ENCODE assay signal across 15 mouse cellular contexts in genomic region chr7:69233296-69233695, GRCm38 (mm10).
DNase-seq lines count a peak whose midpoint lies in the region; ATAC-seq and TF ChIP-seq lines count a peak whose summit lies in the region.
"Had no signal": no experiment of that assay in that cellular context is flagged by ENCODE, and none has a peak within 500 bp of the region (broad histone marks: within the 10 kb centered on the region; RNA-seq: fewer than 3 reads in every experiment).

No protein-coding gene starts in this region.

- H3K36me3 ChIP-seq in CH12.LX (replicated peaks in 1 of 2; ENCODE audit: control insufficient read depth in 1 of 2, insufficient read depth in 1 of 2, low read length in 1 of 2) = no peaks in the 10 kb centered on the region
- H3K36me3 ChIP-seq in heart, embryonic 10.5 days = no peaks in the 10 kb centered on the region
- H3K36me3 ChIP-seq: hindbrain, embryonic 15.5 days; liver, embryonic 12.5 days had no signal

- H3K4me1 ChIP-seq in CH12.LX (ENCODE audit: control insufficient read depth in 1 of 2, insufficient read depth in 2 of 2) = no peaks in the 10 kb centered on the region
- H3K4me1 ChIP-seq in heart, embryonic 10.5 days = no peaks in the 10 kb centered on the region
- H3K4me1 ChIP-seq: hindbrain, embryonic 15.5 days; liver, embryonic 12.5 days had no signal

- TF ChIP-seq EP300 in CH12.LX (IDR thresholded peaks at IDR 0.05; ENCODE audit: low read length) = no peak

- 62% methylated on average over 2 of the region's 2 CpGs for WGBS in heart, embryonic 10.5 days

- no peak for DNase-seq in CH12.LX (ENCODE audit: extremely low read depth)
- peak; percentile 78 to 86 for DNase-seq in frontal cortex, adult 2 months (ENCODE audit: extremely low spot score in 1 of 2, low spot score in 1 of 2)
- peak; percentile 25 to 36 for DNase-seq in layer of hippocampus, postnatal 36 days
- peak; percentile 43 to 66 for DNase-seq in right cerebral cortex, postnatal 10 days (ENCODE audit: low spot score in 2 of 2)
- no peak for DNase-seq in heart, postnatal 14 days
- DNase-seq in heart, embryonic 10.5 days (ENCODE audit: low spot score) = no peak
- DNase-seq: cerebellum, adult 9-11 months; heart, adult 11 months; heart, postnatal 10 days; kidney, adult 18-20 months; lung, postnatal 10 days had no signal

- TF ChIP-seq POLR2A in CH12.LX (IDR thresholded peaks at IDR 0.05; ENCODE audit: low read depth, low read length) = no peak

- TF ChIP-seq CTCF in CH12.LX (conservative IDR thresholded peaks at IDR 0.05 in 1 of 2, IDR thresholded peaks at IDR 0.05 in 1 of 2; ENCODE audit: low read depth in 2 of 2, low read length in 2 of 2) = no peak

- H3K4me3 ChIP-seq in CH12.LX (replicated peaks in 1 of 3; ENCODE audit: low read depth in 2 of 3, low read length in 2 of 3, poor library complexity in 1 of 3) = no peak overlapping the region
- no peak overlapping the region for H3K4me3 ChIP-seq in heart, embryonic 10.5 days
- H3K4me3 ChIP-seq: hindbrain, embryonic 15.5 days; liver, embryonic 12.5 days had no signal

- no peaks in the 10 kb centered on the region for H3K79me2 ChIP-seq in CH12.LX (replicated peaks; ENCODE audit: control insufficient read depth, extremely low read depth, insufficient read depth, poor library complexity, severe bottlenecking)

- intact Hi-C loops in heart, postnatal 14 days (cut with DNase I) = no loop called here

- H3K4me2 ChIP-seq in CH12.LX (ENCODE audit: insufficient read depth, low read depth, poor library complexity, severe bottlenecking) = no peak overlapping the region
- H3K4me2 ChIP-seq: hindbrain, embryonic 15.5 days; liver, embryonic 12.5 days; midbrain, embryonic 11.5 days had no signal

- no peaks in the 10 kb centered on the region for H3K27me3 ChIP-seq in CH12.LX (replicated peaks)
- H3K27me3 ChIP-seq in heart, embryonic 10.5 days (ENCODE audit: insufficient read depth, poor library complexity, severe bottlenecking) = no peaks in the 10 kb centered on the region
- H3K27me3 ChIP-seq: hindbrain, embryonic 15.5 days; liver, embryonic 12.5 days had no signal

- H3K9ac ChIP-seq in CH12.LX (ENCODE audit: insufficient read depth, low read depth) = no peak overlapping the region
- H3K9ac ChIP-seq: hindbrain, embryonic 15.5 days; liver, embryonic 12.5 days had no signal

- TF ChIP-seq RAD21 in CH12.LX (IDR thresholded peaks at IDR 0.05; ENCODE audit: low read depth, low read length) = no peak

- no peak for ATAC-seq in inflammation-experienced regulatory T-cells, adult 6 months
- ATAC-seq: liver, embryonic 12.5 days had no signal

- H3K9me3 ChIP-seq in CH12.LX (replicated peaks; ENCODE audit: low read length) = peaks cover 19% of the 10 kb centered on the region
- no peaks in the 10 kb centered on the region for H3K9me3 ChIP-seq in heart, embryonic 10.5 days
- H3K9me3 ChIP-seq: hindbrain, embryonic 15.5 days; liver, embryonic 12.5 days had no signal

- in situ Hi-C loops in CH12.LX (cut with MboI; ENCODE audit: low pct_ligation_motif_present, low pct_unique_long_range_greater_than_20kb, low sequenced_read_pairs) = no loop called here

- no peak overlapping the region for H3K27ac ChIP-seq in CH12.LX (ENCODE audit: insufficient read depth, low read depth)
- H3K27ac ChIP-seq in heart, embryonic 10.5 days = no peak overlapping the region
- H3K27ac ChIP-seq: hindbrain, embryonic 15.5 days; liver, embryonic 12.5 days had no signal

- dilution Hi-C loops in CH12.LX (cut with MboI; ENCODE audit: extremely low pct_ligation_motif_present, extremely low pct_unique_long_range_greater_than_20kb, low sequenced_read_pairs) = no loop called here

TF ChIP-seq in CH12.LX, 34 proteins besides CTCF, POLR2A, EP300 and RAD21:
- no peak for TF ChIP-seq MXI1 (IDR thresholded peaks at IDR 0.05; ENCODE audit: low read depth, low read length)
- TF ChIP-seq TBP (conservative IDR thresholded peaks at IDR 0.05; ENCODE audit: low read depth, low read length) = no peak
- no peak for TF ChIP-seq KAT2A (IDR thresholded peaks at IDR 0.05; ENCODE audit: insufficient replicate concordance, low read length)
- no peak for TF ChIP-seq MYC (IDR thresholded peaks at IDR 0.05; ENCODE audit: low read depth, low read length)
- TF ChIP-seq ZNF384 (IDR thresholded peaks at IDR 0.05; ENCODE audit: low read depth, low read length) = no peak
- no peak for TF ChIP-seq SIN3A (IDR thresholded peaks at IDR 0.05; ENCODE audit: low read length)
- no peak for TF ChIP-seq USF2 (conservative IDR thresholded peaks at IDR 0.05; ENCODE audit: low read depth, low read length)
- TF ChIP-seq PAX5 (IDR thresholded peaks at IDR 0.05; ENCODE audit: low read length) = no peak
- no peak for TF ChIP-seq E2F4 (IDR thresholded peaks at IDR 0.05; ENCODE audit: insufficient replicate concordance, low read depth, low read length)
- no peak for TF ChIP-seq ZC3H11A (IDR thresholded peaks at IDR 0.05; ENCODE audit: low read depth, low read length)
- TF ChIP-seq GABPA (IDR thresholded peaks at IDR 0.05; ENCODE audit: insufficient replicate concordance, low read depth, low read length) = no peak
- no peak for TF ChIP-seq USF1 (IDR thresholded peaks at IDR 0.05; ENCODE audit: low read depth, low read length)
- no peak for TF ChIP-seq NELFE (IDR thresholded peaks at IDR 0.05; ENCODE audit: low read depth, low read length)
- TF ChIP-seq BHLHE40 (IDR thresholded peaks at IDR 0.05; ENCODE audit: low read depth, low read length) = 0 out of 2 replicates have a peak, but pooled peaks have one; percentile 16
- TF ChIP-seq JUND (conservative IDR thresholded peaks at IDR 0.05; ENCODE audit: low read depth, low read length) = no peak
- no peak for TF ChIP-seq MEF2A (IDR thresholded peaks at IDR 0.05; ENCODE audit: borderline replicate concordance, low read depth, low read length)
- TF ChIP-seq ETS1 (conservative IDR thresholded peaks at IDR 0.05; ENCODE audit: low read depth, low read length) = peak; percentile 41
- TF ChIP-seq IRF4 (IDR thresholded peaks at IDR 0.05; ENCODE audit: low read depth, low read length) = no peak

Comparison
In these comparisons a context has a peak if more than half of its experiments do, and no peak if none do; other contexts are left out.
1. DNase-seq: peak in frontal cortex, adult 2 months (2 of 2), layer of hippocampus, postnatal 36 days (2 of 2) and right cerebral cortex, postnatal 10 days (2 of 2); none in CH12.LX (single experiment), heart, postnatal 14 days (0 of 2) and heart, embryonic 10.5 days (single experiment).